Mouse (Mus musculus): ENCODE data around the gene Myo10.
"Not testable (repeated sequence)": the region's sequence is repeated elsewhere in the genome, so short reads cannot be mapped to it uniquely, and the experiment has no call there.

Myo10 gene

DNA sequence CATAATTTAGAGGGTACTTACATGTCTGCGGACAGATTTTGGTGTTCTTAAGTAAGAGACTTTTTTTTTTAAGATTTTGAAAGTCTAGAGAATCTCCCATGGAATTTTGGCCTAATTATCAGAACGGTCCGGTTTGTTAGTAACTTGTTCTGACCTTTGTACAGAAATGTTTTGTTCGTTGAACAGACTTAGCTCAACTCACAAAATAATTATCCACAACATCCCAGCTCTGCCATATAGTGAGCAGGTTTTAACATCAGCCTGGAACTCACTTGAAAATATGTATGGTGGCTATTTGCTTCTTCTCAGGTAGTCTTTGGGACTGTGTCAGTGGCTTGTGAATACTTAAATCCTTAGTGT, 68.4 kb downstream of the Myo10 start:
- DNase-seq (ENCODE audit: low spot score in 2 of 2) = no peak

DNA sequence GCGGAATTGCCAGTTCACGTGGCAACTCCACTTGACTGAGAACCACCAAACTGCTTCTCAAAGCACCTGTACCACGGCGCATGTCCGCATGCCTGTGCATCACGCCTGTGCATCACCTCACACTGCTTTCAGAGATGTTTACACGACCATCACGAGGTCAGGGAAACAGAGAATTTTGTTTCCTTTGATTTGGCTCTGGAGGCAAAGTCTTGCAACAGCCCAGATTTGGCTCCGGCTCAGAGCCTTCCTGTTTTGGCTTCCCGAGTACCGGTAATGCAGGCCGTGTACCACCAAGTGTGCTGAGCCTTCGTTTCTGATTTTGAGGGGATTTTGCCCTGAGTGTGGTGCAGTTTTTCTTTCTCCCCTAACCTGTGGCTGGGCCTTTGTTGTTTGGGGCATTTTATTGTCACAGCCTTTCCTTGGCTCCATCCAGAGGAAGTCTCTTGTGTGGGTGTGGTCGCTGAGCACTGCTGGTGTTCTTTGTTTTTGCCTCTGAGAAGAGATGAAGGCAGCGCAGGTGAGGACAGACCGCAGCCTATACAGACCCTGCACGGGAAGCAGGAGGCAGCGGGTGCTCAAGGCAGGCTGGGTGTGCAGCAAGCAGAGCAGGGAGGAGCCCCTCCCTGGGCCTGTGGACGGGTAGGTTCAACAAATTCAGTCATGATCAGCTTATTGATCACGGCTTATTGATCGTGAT, 70.1 kb downstream of the Myo10 start:
- DNase-seq (ENCODE audit: low spot score in 2 of 2) = no peak

DNA sequence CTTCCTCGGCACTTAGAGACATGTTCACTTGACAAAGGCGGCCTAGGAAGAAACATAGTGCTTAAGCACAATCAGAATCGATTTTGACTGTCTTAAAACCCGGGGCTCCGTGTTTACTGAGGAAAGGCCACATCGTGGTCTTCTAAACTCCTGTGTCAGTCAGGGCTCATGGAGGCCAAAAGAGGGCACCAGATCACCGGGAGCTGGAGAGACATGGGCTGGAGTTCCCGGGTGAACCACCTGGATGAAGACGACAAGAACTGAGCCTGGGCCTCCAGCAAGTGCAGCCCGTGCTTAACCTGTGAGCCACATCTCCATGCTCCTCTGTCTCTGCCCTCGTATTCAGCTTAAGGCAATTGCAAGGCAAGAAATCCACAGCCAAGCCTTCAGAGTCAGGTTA, 71.4 kb downstream of the Myo10 start:
- no peak for DNase-seq (ENCODE audit: low spot score in 2 of 2)

DNA sequence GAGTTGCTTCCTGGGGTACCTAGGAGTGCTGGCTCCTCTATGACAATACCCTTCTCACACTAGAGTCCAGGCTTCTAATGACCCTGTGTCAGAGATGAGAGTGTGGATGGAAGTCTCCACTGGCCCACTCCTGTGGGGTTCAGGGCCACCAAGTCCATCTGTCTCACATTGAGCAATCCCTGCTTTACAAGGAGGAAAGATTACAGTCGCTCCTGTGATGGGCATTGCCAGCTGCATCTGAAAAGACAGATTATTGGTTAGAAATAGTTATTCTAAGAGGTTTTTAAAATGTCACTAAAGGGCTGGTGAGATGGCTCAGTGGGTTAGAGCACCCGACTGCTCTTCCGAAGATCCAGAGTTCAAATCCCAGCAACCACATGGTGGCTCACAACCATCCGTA, 72.4 kb downstream of the Myo10 start:
- no peak for DNase-seq (ENCODE audit: low spot score in 2 of 2)

DNA sequence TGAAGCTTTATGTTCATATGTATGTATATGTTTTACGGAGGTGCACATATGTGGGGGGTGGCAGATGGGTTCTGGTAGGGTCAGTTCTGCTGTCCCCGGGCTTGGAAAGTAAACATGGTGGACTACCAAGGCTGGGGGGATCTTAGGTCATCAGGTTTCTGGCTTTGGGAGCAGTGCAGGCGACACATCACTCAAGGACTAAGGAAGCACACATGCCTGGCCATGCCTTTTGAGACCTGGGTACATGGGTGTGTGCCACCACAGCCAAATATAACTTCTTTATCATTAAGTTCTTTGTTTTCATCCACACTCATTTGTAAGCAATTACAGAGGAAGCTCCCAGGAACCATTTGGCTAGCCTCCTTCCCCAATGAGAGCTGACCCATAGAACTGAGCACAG, 72.9 kb downstream of the Myo10 start:
- no peak for DNase-seq (ENCODE audit: low spot score in 2 of 2)

DNA sequence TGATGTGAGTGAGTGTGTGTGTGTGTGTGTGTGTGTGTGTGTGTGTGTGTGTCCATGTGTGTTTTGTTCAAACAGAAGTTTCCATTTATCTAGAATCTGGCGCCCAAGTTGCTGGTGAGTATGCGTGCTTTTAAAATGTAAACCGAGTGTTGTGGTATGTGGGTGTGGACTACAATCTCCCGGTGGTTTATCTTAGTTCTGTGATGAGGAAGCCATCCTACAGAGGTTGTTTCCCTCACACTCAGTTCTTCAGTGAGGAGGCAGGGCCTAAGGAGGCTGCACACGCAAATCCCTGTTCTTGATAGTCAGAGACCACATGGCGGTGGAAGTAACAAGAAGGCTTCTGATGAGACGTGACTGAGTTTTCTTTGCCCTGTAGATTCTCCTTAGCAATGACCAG, 73.6 kb downstream of the Myo10 start:
- no peak for DNase-seq (ENCODE audit: low spot score in 2 of 2)

DNA sequence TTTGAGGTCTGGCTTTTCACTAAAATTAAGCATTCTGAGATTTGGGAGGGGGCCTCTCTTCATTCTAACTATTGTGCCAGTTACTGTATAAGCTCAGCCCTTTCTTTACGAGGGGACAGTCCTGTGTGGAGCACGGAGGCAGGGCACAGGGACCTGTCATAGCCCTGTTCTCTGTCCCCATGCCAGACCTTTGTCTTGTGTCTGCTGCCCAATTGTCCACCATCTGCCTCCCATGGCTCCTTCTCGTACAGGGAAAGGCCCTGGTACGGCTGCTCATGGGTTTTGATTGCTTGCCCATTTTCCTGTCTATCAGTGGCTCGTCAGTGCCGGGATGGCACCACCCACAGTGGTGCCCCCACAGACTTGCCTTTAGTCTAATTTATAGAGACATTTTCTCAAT, 74.3 kb downstream of the Myo10 start:
- DNase-seq (ENCODE audit: low spot score in 2 of 2) = no peak

DNA sequence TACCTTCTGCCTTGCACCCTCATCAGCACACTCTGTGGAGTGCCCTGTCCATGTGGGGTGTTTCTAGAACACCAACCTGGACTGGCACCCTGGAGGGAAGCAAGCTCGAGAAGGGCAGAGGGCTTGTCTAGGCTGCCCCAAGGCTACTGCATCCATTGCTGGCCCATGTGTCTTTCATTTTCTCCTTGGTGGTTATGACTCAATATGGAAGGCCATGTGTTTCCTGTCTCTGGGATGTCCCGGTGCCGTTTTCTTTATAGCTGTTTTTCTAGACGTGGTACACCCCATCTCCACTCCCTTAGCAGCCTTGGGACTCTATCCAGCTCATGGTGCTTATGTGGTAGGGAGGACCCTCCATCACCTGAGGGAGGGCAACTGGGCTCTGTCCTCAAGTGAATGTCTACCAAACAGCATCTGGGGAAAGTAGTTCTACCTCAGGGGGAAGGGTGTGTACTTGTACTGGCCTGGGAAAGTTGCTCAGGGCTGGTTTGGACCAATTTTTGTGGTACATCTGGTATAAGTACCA, 76.8 kb downstream of the Myo10 start:
- no peak for DNase-seq (ENCODE audit: low spot score in 2 of 2)

DNA sequence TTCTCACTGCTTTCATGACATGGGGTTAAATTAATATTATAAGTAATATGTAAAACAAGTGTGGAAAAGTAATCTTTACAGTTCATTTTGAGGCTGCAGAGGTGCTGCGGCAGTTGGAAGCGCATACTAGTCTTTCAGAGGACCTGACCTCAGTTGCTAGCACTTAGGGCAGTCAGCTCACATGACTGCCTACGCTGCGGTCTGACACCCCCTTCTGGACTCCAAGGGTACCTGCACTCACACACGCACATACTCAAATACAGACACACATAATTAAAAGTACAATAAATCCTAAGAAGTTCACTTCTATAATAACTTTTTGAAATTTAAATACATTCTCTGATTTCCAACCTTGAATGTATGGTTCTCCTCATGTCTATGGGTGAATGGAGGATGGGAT, 80.3 kb downstream of the Myo10 start:
- DNase-seq (ENCODE audit: low spot score in 2 of 2) = no peak

DNA sequence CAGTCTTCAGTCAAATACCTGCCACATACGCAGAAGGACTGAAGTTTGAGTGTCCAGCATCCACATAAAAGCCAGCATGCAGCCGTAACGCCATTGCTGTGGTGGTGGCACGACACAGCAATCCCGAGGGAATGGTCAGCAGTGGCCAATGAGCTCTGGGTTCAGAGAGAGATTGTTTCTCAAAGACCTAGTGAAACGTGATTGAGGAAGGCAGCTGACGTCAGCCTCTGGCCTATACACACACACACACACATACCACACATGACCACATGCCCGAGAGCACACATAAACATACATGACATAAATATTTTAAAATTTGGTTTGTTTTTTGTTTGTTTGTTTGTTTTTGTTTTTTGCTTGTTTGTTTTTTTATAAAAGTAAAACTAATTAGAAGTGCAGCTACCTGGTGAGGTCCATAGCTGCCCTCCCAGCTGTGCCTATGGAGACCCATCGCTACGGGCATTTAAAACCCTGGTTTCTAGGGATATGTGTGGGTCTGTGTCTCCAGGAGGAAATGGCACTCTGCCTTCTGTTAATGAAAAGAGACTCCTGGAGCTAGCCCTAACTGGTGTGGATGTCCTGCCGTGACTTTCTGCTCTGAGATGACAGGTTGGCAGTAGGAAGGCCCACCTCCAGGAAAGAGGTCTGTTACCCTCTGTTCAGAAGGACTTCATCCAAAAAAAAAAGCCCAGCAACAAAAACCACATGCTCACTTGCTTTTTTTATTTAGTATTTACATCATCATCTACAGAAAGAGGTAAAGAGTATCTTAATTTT, 82.7 kb downstream of the Myo10 start:
- no peak for DNase-seq (ENCODE audit: low spot score in 2 of 2)

DNA sequence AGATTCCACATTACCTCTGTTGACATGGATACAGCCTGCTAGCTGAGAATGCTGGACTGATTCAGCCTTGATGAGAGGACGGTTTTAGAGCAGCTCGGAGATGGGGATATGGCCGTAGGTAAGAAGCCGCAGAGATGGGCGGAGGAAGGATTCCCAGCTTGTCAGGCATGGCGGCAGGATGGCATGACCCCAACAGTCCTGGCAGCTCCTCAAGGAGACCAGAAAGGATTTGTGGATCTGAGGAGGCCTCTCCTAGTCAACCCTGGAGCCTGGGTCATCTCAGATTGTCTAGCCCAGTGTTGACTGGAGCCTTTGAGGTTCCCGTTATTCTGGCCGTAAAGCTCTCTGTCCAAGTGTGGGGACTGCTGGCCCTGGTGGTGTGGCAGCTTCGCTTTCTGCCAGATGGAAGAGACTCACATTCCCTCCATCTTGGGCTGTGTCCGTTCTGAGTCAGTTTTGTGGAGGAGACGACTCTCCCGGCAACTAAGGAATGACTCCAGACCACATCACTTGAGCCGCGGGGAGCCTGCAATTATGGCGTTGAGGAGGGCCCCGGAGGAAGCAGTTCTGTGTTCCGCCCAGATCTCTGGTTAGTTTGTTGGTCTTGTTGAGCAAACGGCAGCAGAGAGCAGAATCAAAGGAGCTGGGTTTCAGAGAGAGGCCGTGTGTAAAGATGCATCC, 84.7 kb downstream of the Myo10 start:
- no peak for DNase-seq (ENCODE audit: low spot score in 2 of 2)

DNA sequence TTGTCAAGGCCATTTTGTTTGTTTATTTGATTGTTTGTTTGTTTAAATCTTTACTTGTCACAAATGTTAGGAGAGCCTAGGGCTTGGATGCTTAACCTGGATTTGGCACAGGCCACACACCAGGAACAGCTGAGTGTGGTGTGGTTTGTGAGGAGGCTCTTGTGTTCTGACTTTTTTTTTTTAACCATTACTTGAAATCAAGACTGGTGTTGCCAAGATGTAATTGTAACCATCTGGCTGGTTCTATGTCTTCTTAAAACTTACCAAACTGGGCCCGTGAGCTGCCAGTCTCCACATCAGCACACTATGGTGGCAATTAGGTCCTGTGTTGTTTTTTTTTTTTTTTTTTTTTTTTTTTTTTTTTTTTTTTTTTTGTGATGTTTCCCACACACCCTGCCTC, 85.6 kb downstream of the Myo10 start:
- DNase-seq (ENCODE audit: low spot score in 2 of 2) = no peak

DNA sequence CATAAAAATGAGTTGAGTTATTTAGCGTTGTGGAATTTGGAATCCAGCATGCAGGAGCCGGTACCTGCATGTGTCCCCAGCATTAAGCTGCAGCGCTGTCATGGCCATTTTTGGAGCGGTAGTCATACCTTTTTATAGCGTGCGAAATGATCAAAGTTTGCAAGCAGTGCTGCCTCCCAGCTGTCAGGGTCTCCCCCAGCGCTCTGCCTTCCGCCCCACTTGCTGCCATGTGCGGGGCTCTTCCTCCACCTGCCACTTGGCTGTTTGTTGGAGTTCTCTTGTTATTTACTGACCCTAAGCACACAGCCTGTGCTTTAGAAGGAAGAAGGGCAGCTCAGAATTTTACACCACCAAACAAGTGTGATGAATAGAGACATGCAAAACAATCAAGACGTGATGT, 88.6 kb downstream of the Myo10 start:
- DNase-seq (ENCODE audit: low spot score in 2 of 2) = no peak

DNA sequence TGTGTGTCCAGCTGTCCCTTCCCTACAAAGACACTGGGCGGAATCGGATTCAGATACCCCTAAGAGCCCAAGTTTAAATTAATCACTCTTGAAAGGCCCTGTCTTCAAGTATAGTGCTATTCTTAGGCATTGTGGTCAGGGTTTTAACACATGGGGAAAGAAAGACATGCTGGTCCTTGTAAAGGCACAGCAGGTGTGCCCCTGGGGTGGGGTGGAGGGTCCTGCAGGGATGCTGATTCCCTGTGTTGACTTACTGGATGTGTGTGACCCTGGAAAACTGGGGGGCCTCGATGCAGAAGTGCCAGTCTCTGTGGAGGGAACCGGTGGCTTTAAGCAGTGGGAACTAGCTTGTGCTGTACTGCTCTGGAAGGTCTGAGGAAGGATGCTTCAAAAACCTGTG, 90.6 kb downstream of the Myo10 start:
- DNase-seq (ENCODE audit: low spot score in 2 of 2) = no peak

DNA sequence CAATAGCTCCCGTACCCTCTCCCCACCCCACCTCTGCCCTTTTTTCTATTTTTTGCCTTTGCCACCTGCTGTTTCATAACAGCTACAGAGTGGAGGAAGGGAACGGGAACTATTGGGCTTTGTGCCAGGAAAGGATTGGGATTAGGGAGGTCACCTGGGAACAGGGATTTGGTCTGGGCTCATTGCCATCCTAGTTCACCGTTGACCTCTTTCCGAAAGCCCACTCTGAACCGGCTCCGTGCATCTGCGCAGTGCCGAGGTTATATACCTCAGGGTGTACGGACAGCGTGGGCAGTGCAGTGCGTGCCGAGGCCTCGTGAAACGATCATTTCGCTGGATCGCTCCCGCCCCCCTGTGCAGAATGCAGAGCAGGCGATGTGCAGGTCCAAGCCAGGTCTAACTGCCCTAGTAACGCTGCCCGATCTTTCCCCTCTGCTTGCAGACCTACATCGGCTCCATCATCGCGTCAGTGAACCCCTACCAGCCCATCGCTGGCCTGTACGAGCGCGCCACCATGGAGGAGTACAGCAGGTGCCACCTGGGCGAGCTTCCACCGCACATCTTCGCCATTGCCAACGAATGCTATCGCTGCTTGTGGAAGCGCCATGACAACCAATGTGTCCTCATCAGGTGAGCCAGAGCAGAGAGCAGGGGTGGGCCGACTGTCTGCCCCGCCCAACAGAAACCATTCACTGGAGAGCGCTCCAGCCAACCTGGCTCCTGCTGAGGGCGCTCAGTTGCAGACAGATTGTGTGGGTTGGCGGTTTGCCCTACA, 91.4 kb downstream of the Myo10 start:
- DNase-seq (ENCODE audit: low spot score in 2 of 2) = peak; percentile 21 to 22

DNA sequence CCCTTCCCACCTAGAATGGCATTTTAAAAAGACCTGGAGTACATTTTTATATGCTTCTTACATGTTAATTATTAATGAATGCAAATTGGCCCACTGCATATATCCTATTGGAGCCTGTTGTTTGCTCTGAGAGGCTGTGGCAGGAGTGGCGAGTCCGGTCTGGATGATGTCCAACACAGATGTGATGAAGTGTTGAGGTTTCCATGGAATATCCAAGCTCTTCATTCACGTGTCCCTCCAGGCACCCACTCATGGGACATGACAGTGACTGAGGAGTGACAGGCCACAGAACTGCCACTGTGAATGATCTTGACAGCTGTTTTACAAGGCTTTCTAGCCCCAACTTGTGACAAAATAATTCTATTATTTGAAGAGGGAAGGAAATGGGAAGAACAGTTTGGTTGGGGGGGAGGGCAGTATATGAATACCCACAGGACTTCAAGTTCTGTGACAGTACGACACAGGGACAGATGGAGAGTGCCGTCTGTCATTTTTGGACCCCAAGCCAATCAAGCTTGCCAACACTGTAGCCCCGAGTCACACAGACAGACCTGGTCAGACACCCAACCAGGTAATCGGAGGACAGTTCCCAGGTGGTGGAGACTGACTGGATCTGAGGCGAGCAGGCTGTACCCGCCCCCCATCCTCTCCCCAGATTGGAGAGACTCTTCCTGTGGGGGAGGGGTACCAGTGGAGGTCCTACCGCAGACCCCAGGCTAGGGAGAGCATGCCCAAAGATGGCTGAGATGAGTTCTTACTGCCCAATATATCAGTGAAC, 93.1 kb downstream of the Myo10 start:
- DNase-seq (ENCODE audit: low spot score in 2 of 2) = no peak

DNA sequence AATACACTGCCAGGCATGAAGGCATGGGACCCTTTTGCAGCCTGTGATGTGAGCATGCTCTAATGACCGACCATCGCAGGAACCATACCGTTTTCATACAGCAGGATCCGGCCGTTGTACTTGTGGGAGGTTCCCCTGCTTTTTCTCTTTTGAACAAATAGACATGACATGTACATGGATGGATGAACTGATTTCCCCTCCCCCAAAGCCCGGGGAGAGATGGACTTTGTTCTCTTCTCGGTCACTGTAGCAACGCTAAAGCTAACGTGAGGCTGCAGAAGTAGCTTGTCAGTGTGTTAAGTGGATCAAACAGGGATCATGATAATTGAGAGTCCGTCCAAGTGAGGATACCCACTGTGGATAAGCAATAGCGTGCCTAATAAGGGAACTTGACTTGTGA, 93.7 kb downstream of the Myo10 start:
- no peak for DNase-seq (ENCODE audit: low spot score in 2 of 2)

DNA sequence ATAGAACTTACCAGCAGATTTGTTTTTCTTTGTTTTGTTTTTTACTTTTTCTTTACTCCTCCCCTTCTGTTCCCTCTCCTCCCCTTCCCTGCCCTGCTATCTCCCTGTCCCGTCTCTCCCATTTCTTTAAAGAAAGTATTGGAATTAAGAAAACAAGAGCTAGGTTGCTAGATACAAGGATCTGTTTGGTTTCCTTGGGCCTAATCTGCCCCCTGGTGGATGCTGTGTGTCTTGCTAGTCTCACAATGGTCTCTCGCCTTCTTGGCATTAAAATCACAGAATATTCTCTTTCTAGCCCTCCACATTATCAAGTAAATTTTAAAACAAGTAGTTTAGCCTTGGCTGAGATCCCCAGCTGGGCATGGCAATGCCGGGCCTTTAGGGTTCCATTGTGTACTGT, 94.7 kb downstream of the Myo10 start:
- DNase-seq (ENCODE audit: low spot score in 2 of 2) = peak; percentile 82 to 87

DNA sequence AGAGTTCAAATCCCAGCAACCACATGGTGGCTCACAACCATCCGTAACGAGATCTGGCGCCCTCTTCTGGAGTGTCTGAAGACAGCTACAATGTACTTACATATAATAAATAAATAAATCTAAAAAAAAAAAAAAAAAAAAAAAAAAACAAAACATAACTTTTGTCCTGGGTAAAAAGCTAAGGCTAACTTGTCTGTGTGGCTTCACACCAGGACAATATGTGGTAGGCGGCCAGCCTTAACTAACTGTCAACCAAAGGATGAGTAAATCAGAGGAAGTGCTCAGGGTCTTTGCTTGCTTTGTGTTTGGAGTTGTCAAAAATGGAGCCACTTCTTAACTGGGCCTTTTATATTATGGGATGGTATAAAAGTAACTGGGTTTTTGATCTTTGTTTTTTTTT, 95.8 kb downstream of the Myo10 start:
- DNase-seq (ENCODE audit: low spot score in 2 of 2) = not testable (repeated sequence)

DNA sequence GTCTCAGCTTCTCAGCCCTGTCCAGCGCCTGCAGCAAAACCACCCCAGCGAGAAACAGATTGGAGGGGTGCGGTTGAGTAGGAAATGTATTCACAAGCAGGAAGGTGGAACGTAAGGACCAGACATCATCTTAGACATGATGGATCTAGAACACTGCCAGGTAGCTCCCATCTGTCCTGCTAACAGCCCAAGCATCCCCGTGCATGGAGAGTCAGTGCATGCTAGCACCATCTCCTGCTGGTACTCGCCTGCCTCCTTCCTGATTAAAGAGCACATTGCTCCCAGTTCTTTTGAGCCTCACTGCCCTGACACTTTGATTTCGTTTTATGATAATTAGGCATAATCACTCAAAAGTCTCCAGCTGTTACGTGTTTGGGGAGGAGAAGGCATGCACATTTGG, 96.9 kb downstream of the Myo10 start:
- DNase-seq (ENCODE audit: low spot score in 2 of 2) = no peak

DNA sequence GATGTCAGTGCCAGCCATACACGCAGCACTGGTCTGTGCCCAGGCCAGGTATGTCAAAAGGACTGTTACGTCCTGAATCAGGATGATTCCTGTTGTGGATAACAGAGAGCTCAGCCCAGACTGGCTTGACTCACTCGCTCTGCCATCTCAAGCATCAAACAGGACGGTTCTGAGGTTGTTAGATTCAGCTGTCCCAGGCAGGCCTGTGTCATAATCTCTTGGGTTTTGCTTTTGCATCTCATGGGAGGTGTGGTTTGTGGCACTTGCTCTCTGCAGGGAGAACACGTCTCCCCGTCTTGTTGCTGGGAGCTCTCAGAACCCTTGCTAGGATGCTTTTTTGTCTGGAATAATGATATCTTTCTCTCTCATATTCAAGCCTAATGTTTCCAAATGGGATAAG, 97.9 kb downstream of the Myo10 start:
- DNase-seq (ENCODE audit: low spot score in 2 of 2) = no peak

Data from frontal cortex, postnatal 25 days (tissue).